Mouse (Mus musculus) myocyte (in vitro differentiated cells): ENCODE data around the gene Yy2. TPM values are rescaled to one million over a fixed set of nuclear protein-coding genes. Genes with fewer than 3 reads are reported as not detected.

ENCODE experiments used
- H3K27me3 ChIP-seq: one replicate; pipeline ENCODE4 v1.6.1; 2011; ENCODE audit not compliant: control insufficient read depth, insufficient read depth, insufficient read length
- H3K36me3 ChIP-seq: one replicate; pipeline ENCODE4 v1.6.1; 2011; ENCODE audit not compliant: control insufficient read depth, insufficient read depth
- H3K4me2 ChIP-seq: one replicate; pipeline ENCODE4 v1.6.1; 2011; ENCODE audit warnings: low read depth, control low read depth
- H3K4me3 ChIP-seq: one replicate; pipeline ENCODE4 v1.5.1; 2011; ENCODE audit warnings: mild to moderate bottlenecking, control low read depth, moderate library complexity
- H3K79me2 ChIP-seq: one replicate; pipeline ENCODE4 v1.6.1; 2011; ENCODE audit not compliant: control insufficient read depth, insufficient read depth
- H3ac ChIP-seq: one replicate; pipeline ENCODE4 v1.6.1; 2011; ENCODE audit not compliant: control insufficient read depth, insufficient read length
- CEBPB ChIP-seq: IDR thresholded peaks from 2 replicates; pipeline ENCODE4 v1.6.1; 2011; ENCODE audit warnings: mild to moderate bottlenecking, moderate library complexity; ENCODE audit not compliant: poor library complexity, insufficient read depth, severe bottlenecking
- E2F4 ChIP-seq: IDR thresholded peaks from one replicate; pipeline ENCODE4 v1.6.1; 2011; ENCODE audit warnings: mild to moderate bottlenecking, control low read depth, moderate library complexity; ENCODE audit not compliant: insufficient read depth
- MAX ChIP-seq: IDR thresholded peaks from one replicate; pipeline ENCODE4 v1.6.1; 2011; ENCODE audit warnings: low read depth, mild to moderate bottlenecking, control low read depth
- MYOD1 ChIP-seq, 3 experiments: IDR thresholded peaks; one replicate each; pipeline ENCODE4 v1.6.1; 2011; ENCODE audit warnings: control low read depth in 2 of 3, low read depth in 2 of 3, mild to moderate bottlenecking in 2 of 3, moderate library complexity in 1 of 3; ENCODE audit not compliant: insufficient read length in 2 of 3, control insufficient read depth in 1 of 3
- MYOG ChIP-seq, 3 experiments: IDR thresholded peaks; one replicate each; pipeline ENCODE4 v1.6.1; 2011; ENCODE audit warnings: control low read depth in 2 of 3, low read depth in 2 of 3, mild to moderate bottlenecking in 2 of 3; ENCODE audit not compliant: insufficient read length in 2 of 3, control insufficient read depth in 1 of 3, insufficient read depth in 1 of 3
- POLR2A ChIP-seq: IDR thresholded peaks from one replicate; pipeline ENCODE4 v1.6.1; 2011; ENCODE audit warnings: low read depth, mild to moderate bottlenecking, control low read depth, moderate library complexity; ENCODE audit not compliant: insufficient read length
- POLR2AphosphoS2 ChIP-seq: IDR thresholded peaks from one replicate; pipeline ENCODE4 v1.6.1; 2011; ENCODE audit warnings: low read depth, control low read depth; ENCODE audit not compliant: insufficient read length
- REST ChIP-seq: IDR thresholded peaks from one replicate; pipeline ENCODE4 v1.6.1; 2011; ENCODE audit warnings: mild to moderate bottlenecking, control low read depth, moderate library complexity; ENCODE audit not compliant: insufficient read depth, insufficient read length
- SRF ChIP-seq: IDR thresholded peaks from one replicate; pipeline ENCODE4 v1.6.1; 2011; ENCODE audit warnings: low read depth; ENCODE audit not compliant: control insufficient read depth, insufficient read length
- TCF12 ChIP-seq: IDR thresholded peaks from one replicate; pipeline ENCODE4 v1.6.1; 2011; ENCODE audit warnings: mild to moderate bottlenecking, control low read depth; ENCODE audit not compliant: poor library complexity, insufficient read depth, severe bottlenecking
- TCF3 ChIP-seq: IDR thresholded peaks from one replicate; pipeline ENCODE4 v1.6.1; 2011; ENCODE audit warnings: low read depth, control low read depth; ENCODE audit not compliant: insufficient read length
- USF1 ChIP-seq: IDR thresholded peaks from one replicate; pipeline ENCODE4 v1.6.1; 2011; ENCODE audit warnings: low read depth, mild to moderate bottlenecking, control low read depth, moderate library complexity
- polyA plus RNA-seq: library from polyadenylated mRNA; unstranded; fragments of >200 nt; fragmentation: generic; extraction: Trizol; gene quantifications from one replicate; pipeline ENCODE4 v1.2.1, GENCODE M21; 2012; ENCODE audit warnings: missing spikeins

Yy2 gene
- 0.59 TPM for polyA plus RNA-seq

DNA sequence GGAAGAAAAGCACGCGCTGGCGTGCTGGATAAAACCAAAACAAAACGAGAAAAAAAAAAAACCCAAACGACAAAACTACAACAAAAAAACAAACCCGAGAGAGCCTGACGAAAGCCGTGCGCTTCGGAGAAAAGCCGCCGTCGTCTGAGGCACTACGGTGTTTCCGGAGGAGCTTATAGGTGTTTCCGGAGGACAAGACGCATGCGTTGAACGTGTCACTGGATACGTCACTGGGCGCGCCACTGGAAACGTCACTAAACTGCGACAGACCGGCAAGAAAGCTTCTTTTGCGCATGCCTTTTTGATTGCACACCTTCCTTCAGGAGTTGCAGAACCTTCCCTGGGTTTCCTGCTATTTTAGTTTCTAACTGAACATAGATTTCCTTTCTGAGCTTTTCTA is at the start of gene Yy2:
Gene Yy2 (minus strand): TSS at position 146 of the 400 bp plus-strand sequence.
- no peak for TF ChIP-seq POLR2A
- no peak for TF ChIP-seq TCF12
- TF ChIP-seq POLR2AphosphoS2: no peak
- no peak for TF ChIP-seq SRF
- TF ChIP-seq USF1: no peak
- no peak for TF ChIP-seq TCF3
- no peak for TF ChIP-seq CEBPB
- no peak for TF ChIP-seq E2F4
- TF ChIP-seq MYOG (IDR thresholded peaks at IDR 0.05; ENCODE audit: control insufficient read depth in 1 of 3, insufficient read depth in 1 of 3, insufficient read length in 2 of 3, low read depth in 2 of 3): no peak
- no peak for TF ChIP-seq MAX
- no peak for TF ChIP-seq REST
- TF ChIP-seq MYOD1 (IDR thresholded peaks at IDR 0.05; ENCODE audit: control insufficient read depth in 1 of 3, insufficient read length in 2 of 3, low read depth in 2 of 3): no peak
- Histone ChIP-seq H3K79me2 (no peaks in the 10 kb centered on the region), H3K36me3 (peaks cover 5% of the 10 kb centered on the region), H3K4me2 (no peak within 1 kb of the TSS), H3K27me3 (no peaks in the 10 kb centered on the region), H3ac (no peak within 1 kb of the TSS), H3K4me3 (no peak within 1 kb of the TSS)

DNA sequence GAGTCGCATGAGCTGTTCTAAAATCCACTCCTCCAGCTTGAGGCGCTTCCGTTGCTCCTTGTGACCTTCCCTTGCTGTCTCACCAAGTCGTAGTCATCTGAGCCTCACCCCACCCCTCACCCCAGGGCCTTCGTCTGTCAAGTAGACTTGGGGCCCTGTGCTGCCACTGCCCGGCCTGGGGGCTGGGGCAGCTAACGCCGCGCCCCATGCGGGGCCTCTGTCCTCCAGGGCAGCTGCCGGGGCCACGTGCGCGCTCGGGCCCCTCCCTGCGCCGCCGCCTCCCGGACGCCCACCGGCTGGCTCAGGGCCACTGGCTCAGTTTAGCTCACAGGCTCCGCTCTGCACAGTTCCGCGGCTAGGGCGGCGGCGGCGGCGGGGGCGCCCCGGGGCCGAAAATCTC is 44.1 kb upstream of the Yy2 start:
- no peaks in the 10 kb centered on the region for H3K79me2 ChIP-seq
- no peaks in the 10 kb centered on the region for H3K36me3 ChIP-seq
- H3K4me2 ChIP-seq: no peak overlapping the region
- TF ChIP-seq USF1 (no peak), TCF12 (no peak), POLR2AphosphoS2 (no peak), SRF (no peak), CEBPB (no peak)
- no peak overlapping the region for H3K4me3 ChIP-seq
- no peak overlapping the region for H3ac ChIP-seq
- H3K27me3 ChIP-seq: no peaks in the 10 kb centered on the region

DNA sequence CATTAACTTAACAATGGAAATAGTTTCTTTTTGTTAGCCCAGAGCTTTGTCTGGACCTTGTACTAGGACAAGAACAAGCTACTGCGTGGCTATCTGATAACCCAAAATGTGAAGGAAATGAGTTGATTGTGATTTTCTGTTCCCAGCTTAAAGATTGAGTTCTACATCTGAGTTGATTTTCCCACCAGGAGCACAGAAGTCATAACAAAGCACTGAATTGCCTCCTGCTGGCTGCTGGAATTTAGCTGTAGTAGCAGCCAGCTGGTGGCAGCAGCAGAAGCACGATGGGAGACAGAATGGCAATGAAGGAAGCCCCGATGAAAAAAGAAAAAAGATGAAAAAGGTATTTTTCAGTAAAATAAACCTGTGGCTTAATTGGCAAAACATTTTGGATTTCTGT is 32.7 kb upstream of the Yy2 start:
- no peaks in the 10 kb centered on the region for H3K36me3 ChIP-seq
- no peak for TF ChIP-seq POLR2AphosphoS2
- no peak for TF ChIP-seq TCF3
- no peak for TF ChIP-seq SRF
- TF ChIP-seq TCF12: no peak
- no peak for TF ChIP-seq E2F4
- no peak for TF ChIP-seq MAX
- no peak for TF ChIP-seq CEBPB
- no peak for TF ChIP-seq MYOG (IDR thresholded peaks at IDR 0.05; ENCODE audit: control insufficient read depth in 1 of 3, insufficient read depth in 1 of 3, insufficient read length in 2 of 3, low read depth in 2 of 3)
- no peak for TF ChIP-seq REST
- no peak for TF ChIP-seq POLR2A
- no peak for TF ChIP-seq USF1
- TF ChIP-seq MYOD1 (IDR thresholded peaks at IDR 0.05; ENCODE audit: control insufficient read depth in 1 of 3, insufficient read length in 2 of 3, low read depth in 2 of 3): no peak
- no peak overlapping the region for H3K4me3 ChIP-seq
- peak overlapping the region; percentile 34 for H3K4me2 ChIP-seq
- H3K79me2 ChIP-seq: peaks cover 11% of the 10 kb centered on the region
- H3ac ChIP-seq: no peak overlapping the region
- no peaks in the 10 kb centered on the region for H3K27me3 ChIP-seq

DNA sequence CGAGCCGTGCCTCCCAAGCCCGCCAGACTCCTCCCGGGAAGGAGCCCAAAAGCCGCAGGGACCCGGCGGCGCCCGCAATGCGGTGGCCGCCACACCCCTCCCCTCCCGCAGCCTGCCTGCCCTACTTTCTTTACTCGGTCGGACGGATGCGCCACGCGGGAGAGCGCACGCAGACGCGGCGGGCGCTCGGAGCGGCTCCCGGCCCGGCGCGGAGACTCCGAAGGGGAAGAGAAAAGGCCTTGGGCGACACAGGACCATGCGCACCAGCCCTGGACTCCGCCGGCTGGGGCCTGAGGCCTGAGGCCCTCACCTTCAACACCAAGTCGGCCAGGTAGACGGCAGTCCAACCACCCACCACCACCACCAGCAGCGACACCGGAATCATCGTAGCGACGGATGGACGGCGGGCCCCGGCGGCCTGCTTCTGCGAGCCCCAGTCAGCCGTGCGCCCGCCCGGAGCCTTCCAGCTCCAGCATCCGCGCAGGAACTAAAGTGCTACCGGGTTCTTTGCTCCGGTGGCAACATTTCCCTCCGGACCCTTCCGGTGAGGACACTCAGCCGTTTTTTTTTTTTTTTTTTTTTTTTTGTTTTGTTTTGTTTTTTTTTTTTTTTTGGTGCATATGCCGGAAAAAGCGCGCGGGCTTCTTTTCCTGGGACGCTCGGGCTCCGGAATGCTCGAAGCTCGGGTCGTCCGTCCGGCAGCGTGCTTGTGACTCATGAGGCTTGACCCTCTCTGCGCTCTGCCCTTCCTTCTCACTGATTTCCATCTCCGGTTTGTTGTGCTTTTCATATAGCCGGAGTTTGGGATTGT is 29.6 kb upstream of the Yy2 start, which contains the start of gene Mbtps2:
Gene Mbtps2 (minus strand): TSS at position 530 of the 811 bp plus-strand sequence.
- H3K79me2 ChIP-seq: peaks cover 34% of the 10 kb centered on the region

DNA sequence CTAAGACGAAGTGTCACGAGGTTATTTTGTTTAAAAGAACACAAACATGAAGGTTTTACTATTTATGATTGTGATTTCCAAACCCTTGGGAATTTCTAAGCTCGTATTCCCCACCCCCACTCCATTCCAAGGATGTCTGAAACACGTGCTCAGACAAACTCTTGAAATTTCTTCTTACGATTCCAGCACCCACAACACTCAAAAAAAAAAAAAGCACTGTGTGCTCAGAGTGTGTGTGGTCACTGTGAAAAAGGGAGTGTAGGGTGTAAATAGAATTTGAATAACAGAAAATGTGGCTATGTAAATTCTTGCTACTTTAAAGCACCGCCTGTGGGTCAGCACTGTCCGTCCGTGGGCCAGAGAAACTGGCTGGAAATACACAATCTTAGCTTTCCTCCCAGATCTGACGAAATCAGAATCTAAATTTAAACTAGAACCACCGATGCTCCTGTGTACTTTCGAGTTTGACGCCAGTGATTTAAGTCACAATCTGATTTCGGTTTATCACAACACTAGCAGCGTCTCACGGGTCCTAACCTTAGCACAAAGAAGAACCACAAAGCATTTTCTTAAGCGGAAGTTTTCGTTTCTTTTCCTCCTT is 28.9 kb upstream of the Yy2 start:
- Histone ChIP-seq H3K27me3 (no peaks in the 10 kb centered on the region), H3K79me2 (peaks cover 41% of the 10 kb centered on the region), H3K4me2 (peak overlapping the region; percentile 90), H3K4me3 (peak overlapping the region; percentile 53), H3K36me3 (no peaks in the 10 kb centered on the region), H3ac (peak overlapping the region; percentile 84)
- TF ChIP-seq USF1 (peak; percentile 4), TCF12 (no peak), POLR2A (no peak), MYOD1 (IDR thresholded peaks at IDR 0.05; ENCODE audit: control insufficient read depth in 1 of 3, insufficient read length in 2 of 3, low read depth in 2 of 3) (no peak), MAX (peak; percentile 58), CEBPB (no peak)

More for the DNA sequence above, 29.6 kb upstream of the Yy2 start, which contains the start of gene Mbtps2:
- Histone ChIP-seq H3K36me3 (no peaks in the 10 kb centered on the region), H3K4me3 (peak within 1 kb of the TSS; percentile 53), H3K4me2 (peak within 1 kb of the TSS; percentile 90), H3ac (peak within 1 kb of the TSS; percentile 84), H3K27me3 (no peaks in the 10 kb centered on the region)
- TF ChIP-seq POLR2A: peak; percentile 37
- no peak for TF ChIP-seq CEBPB
- no peak for TF ChIP-seq REST
- no peak for TF ChIP-seq TCF3
- no peak for TF ChIP-seq TCF12
